Mouse (Mus musculus) erythroblast, embryonic 14.5 days (primary cell): ENCODE results near the gene Aunip. TPM values are rescaled to one million over a fixed set of nuclear protein-coding genes. Genes with fewer than 3 reads are reported as not detected.
A peak's percentile ranks its signal among the peaks of the same experiment; 100 is the strongest.

Experiments used
- H3K27me3 ChIP-seq: 2 replicates; pipeline ENCODE4 v1.6.1; 2012; ENCODE audit warnings: inconsistent platforms; ENCODE audit not compliant: control insufficient read depth
- H3K36me3 ChIP-seq: 2 replicates; pipeline ENCODE4 v1.6.1; 2012; ENCODE audit warnings: mild to moderate bottlenecking, inconsistent platforms; ENCODE audit not compliant: control insufficient read depth
- H3K4me1 ChIP-seq: 2 replicates; pipeline ENCODE4 v1.6.1; 2012; ENCODE audit warnings: inconsistent platforms; ENCODE audit not compliant: control insufficient read depth
- H3K4me3 ChIP-seq: replicated peaks from 2 replicates; pipeline ENCODE3; 2012; ENCODE audit warnings: moderate library complexity, mild to moderate bottlenecking, inconsistent platforms
- H3K9me3 ChIP-seq: 2 replicates; pipeline ENCODE4 v1.6.1; 2012; ENCODE audit warnings: low read length, inconsistent platforms, mixed read lengths; ENCODE audit not compliant: control insufficient read depth
- GATA1 ChIP-seq: IDR thresholded peaks from 2 replicates; pipeline ENCODE4 v1.6.1; 2012; ENCODE audit warnings: low read length, inconsistent platforms, mixed read lengths
- TAL1 ChIP-seq: IDR thresholded peaks from 3 replicates; pipeline ENCODE4 v1.6.1; 2012; ENCODE audit warnings: low read length, inconsistent platforms, mixed read lengths
- polyA plus RNA-seq: library from polyadenylated mRNA; stranded (reverse); fragments of >175 nt; gene quantifications from 2 replicates; pipeline ENCODE4 v1.2.3, GENCODE M21; 2012

The Aunip gene
- 0.18 and 0.29 TPM in 2 replicates for polyA plus RNA-seq

- peaks cover 27% of the 10 kb centered on the region for H3K36me3 ChIP-seq
- peak within 1 kb of the TSS; percentile 83 for H3K4me3 ChIP-seq
- peaks cover 67% of the 10 kb centered on the region for H3K4me1 ChIP-seq
- H3K27me3 ChIP-seq: no peaks in the 10 kb centered on the region
- no peaks in the 10 kb centered on the region for H3K9me3 ChIP-seq
- TF ChIP-seq TAL1: no peak
- no peak for TF ChIP-seq GATA1
These were observed at the start of gene Aunip for GRCm38 (mm10) chr4:134510845-134511411. Gene Aunip (plus strand): TSS chr4:134510999.

GRCm38 (mm10) chr4:134461252-134461651 is 49.5 kb upstream of the Aunip start:
- Histone ChIP-seq H3K4me3 (no peak overlapping the region), H3K36me3 (no peaks in the 10 kb centered on the region), H3K9me3 (peaks cover 5% of the 10 kb centered on the region; the same call in 1 of the 2 replicates), H3K4me1 (peaks cover 10% of the 10 kb centered on the region), H3K27me3 (peaks cover 15% of the 10 kb centered on the region)
- TF ChIP-seq GATA1 (no peak), TAL1 (no peak)

GRCm38 (mm10) chr4:134465789-134466188 is 45.0 kb upstream of the Aunip start:
- TF ChIP-seq GATA1 (no peak), TAL1 (no peak)
- H3K4me3 ChIP-seq: no peak overlapping the region
- peaks cover 32% of the 10 kb centered on the region for H3K4me1 ChIP-seq
- peaks cover 24% of the 10 kb centered on the region for H3K27me3 ChIP-seq
- H3K36me3 ChIP-seq: peaks cover 11% of the 10 kb centered on the region
- peaks cover 5% of the 10 kb centered on the region; the same call in 1 of the 2 replicates for H3K9me3 ChIP-seq

GRCm38 (mm10) chr4:134466381-134467262 is 44.2 kb upstream of the Aunip start:
- TF ChIP-seq TAL1: no peak
- TF ChIP-seq GATA1: no peak
- Histone ChIP-seq H3K4me3 (no peak overlapping the region), H3K9me3 (peaks cover 5% of the 10 kb centered on the region; the same call in 1 of the 2 replicates), H3K27me3 (peaks cover 24% of the 10 kb centered on the region), H3K36me3 (peaks cover 19% of the 10 kb centered on the region), H3K4me1 (peaks cover 33% of the 10 kb centered on the region)

- Histone ChIP-seq H3K4me3 (peak overlapping the region; percentile 95), H3K36me3 (peaks cover 29% of the 10 kb centered on the region), H3K4me1 (peaks cover 35% of the 10 kb centered on the region), H3K9me3 (peaks cover 5% of the 10 kb centered on the region; the same call in 1 of the 2 replicates), H3K27me3 (peaks cover 24% of the 10 kb centered on the region)
- TF ChIP-seq TAL1 (no peak), GATA1 (no peak)
These were observed 43.2 kb upstream of the Aunip start for GRCm38 (mm10) chr4:134467435-134468214.

- H3K4me3 ChIP-seq: peak within 1 kb of the TSS; percentile 95
- TF ChIP-seq TAL1 (no peak), GATA1 (no peak)
- H3K4me1 ChIP-seq: peaks cover 35% of the 10 kb centered on the region
- peaks cover 35% of the 10 kb centered on the region for H3K36me3 ChIP-seq
- peaks cover 24% of the 10 kb centered on the region for H3K27me3 ChIP-seq
- H3K9me3 ChIP-seq: peaks cover 4% of the 10 kb centered on the region; the same call in 1 of the 2 replicates
These were observed 42.6 kb upstream of the Aunip start, which contains the start of gene Stmn1 for GRCm38 (mm10) chr4:134468215-134468575. Gene Stmn1 (plus strand): TSS chr4:134468320.

GRCm38 (mm10) chr4:134468578-134469266 is 42.1 kb upstream of the Aunip start:
- TF ChIP-seq TAL1 (no peak), GATA1 (no peak)
- H3K4me3 ChIP-seq: peak overlapping the region; percentile 95
- H3K9me3 ChIP-seq: no peaks in the 10 kb centered on the region
- peaks cover 35% of the 10 kb centered on the region for H3K4me1 ChIP-seq
- H3K27me3 ChIP-seq: peaks cover 24% of the 10 kb centered on the region
- H3K36me3 ChIP-seq: peaks cover 37% of the 10 kb centered on the region

- H3K4me1 ChIP-seq: peaks cover 35% of the 10 kb centered on the region
- peak overlapping the region; percentile 95 for H3K4me3 ChIP-seq
- H3K9me3 ChIP-seq: no peaks in the 10 kb centered on the region
- peaks cover 24% of the 10 kb centered on the region for H3K27me3 ChIP-seq
- H3K36me3 ChIP-seq: peaks cover 44% of the 10 kb centered on the region
- no peak for TF ChIP-seq GATA1
- no peak for TF ChIP-seq TAL1
These were observed 41.4 kb upstream of the Aunip start for GRCm38 (mm10) chr4:134469341-134469796.

GRCm38 (mm10) chr4:134469985-134470384 is 40.8 kb upstream of the Aunip start:
- peaks cover 35% of the 10 kb centered on the region for H3K4me1 ChIP-seq
- peak overlapping the region; percentile 95 for H3K4me3 ChIP-seq
- peaks cover 24% of the 10 kb centered on the region for H3K27me3 ChIP-seq
- no peaks in the 10 kb centered on the region for H3K9me3 ChIP-seq
- TF ChIP-seq TAL1 (no peak), GATA1 (no peak)
- H3K36me3 ChIP-seq: peaks cover 50% of the 10 kb centered on the region
